Mouse (Mus musculus): ENCODE data around the gene Mgrn1. TPM values are rescaled to one million over a fixed set of nuclear protein-coding genes. Genes with fewer than 3 reads are reported as not detected.

The Mgrn1 gene
- polyA plus RNA-seq, 1 experiment: 221 TPM

- no peak for DNase-seq (ENCODE audit: extremely low spot score in 1 of 2, low spot score in 1 of 2)
Measured at GRCm38 (mm10) chr16:4878192-4878885, 7.7 kb upstream of the Mgrn1 start.

DNA sequence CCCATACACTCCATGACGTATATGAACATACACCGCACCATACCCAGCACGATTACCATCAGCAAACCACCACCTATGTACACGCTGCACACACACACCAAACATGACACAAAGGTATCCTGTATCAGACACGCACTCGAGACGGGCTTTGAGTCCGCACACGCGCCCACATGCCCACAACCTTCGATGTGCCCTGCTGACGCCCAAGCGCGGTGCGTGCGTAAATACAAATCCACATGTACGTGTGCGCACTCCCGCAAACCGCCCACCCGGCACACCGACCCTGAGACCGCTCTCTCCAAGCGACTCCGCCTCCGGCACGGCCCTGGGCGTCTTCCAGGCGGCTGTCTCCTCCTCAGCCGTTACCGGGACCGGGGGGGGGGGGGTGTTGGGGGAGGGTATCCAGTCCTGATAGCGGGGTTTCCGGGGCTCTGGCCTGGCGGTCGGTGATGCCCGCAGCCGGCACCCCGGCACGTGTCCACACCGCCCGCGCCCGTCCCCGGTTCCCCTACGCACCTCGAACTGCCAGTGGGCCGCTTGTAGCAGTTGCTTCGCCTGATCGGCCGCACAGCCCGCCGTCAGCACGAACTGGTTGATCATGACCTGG, 6.8 kb upstream of the Mgrn1 start:
- peak in 1 of 2 experiments; percentile 57 for DNase-seq (ENCODE audit: extremely low spot score in 1 of 2, low spot score in 1 of 2)

DNA sequence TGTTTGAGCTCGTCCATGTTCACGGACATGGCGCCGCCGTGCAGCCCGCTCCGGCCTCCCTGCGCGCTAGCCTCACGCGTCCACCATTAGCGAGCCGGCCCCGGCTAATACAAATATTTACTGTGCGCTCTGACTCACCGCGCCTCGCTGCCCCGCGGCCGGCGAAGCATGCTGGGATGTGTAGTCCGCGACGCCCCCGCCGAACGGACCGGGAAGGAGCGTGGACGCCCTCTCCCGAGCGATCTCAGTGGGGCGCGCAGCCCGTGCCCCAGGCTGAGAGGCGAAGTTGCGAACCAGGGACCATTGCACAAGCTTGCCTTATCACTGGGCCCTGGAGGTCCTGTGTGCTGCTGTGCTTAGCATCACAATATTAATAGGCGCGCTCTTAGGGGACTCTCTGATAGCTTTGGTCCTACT, 6.3 kb upstream of the Mgrn1 start:
- peak; percentile 82 to 93 for DNase-seq (ENCODE audit: extremely low spot score in 1 of 2, low spot score in 1 of 2)

GRCm38 (mm10) chr16:4880136-4880825, 5.8 kb upstream of the Mgrn1 start, which contains the start of gene Ubald1:
TSS of gene Ubald1 (minus strand) at chr16:4880315.
- peak; percentile 99 for DNase-seq (ENCODE audit: extremely low spot score in 1 of 2, low spot score in 1 of 2)

DNA sequence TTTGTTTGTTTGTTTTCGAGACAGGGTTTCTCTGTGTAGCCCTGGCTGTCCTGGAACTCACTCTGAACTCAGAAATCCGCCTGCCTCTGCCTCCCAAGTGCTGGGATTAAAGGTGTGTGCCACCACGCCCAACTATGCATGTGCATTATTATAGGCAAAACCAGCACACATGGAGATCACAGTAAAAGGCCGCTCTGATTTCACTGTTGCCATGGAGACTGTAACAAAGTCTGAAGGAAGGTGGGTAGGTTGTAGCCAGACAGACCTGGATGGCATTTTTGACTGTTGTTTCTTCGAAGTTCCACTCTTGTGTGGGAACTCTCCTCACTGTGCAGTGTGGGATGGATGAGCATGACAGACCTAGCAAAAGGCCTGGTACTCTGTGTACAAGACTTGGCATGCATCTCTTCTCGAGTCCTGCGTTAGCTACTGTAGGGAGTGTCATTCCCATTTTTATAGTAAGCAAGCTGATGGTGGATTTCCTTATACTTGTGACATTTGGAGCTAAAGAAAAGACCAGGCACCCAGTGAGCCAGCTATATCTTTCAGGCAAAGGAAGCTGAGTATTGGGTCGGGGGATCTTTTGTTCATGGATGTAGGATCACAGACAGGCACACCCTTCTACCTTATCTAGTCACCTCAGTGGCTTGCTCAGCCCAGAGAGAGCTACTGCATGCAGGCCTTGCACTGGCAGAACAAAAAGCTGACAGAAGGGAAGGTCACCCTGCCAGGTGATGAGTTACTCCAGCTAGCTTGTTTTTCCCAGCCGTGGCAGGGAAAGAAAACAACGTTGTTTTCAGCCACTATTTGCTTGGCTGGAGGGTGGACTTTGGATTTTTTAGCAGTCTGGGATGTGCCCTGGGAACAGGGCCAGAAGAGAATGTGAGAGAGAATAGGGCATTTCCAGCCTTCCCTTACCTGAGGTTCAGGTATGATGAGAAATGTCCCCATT, 4.4 kb upstream of the Mgrn1 start:
- DNase-seq (ENCODE audit: extremely low spot score in 1 of 2, low spot score in 1 of 2): peak in 1 of 2 experiments; percentile 46

- no peak for DNase-seq (ENCODE audit: extremely low spot score in 1 of 2, low spot score in 1 of 2)
Measured at GRCm38 (mm10) chr16:4884930-4885329, 1.1 kb upstream of the Mgrn1 start.

GRCm38 (mm10) chr16:4886690-4887020, 606 bp downstream of the Mgrn1 start:
- DNase-seq (ENCODE audit: extremely low spot score in 1 of 2, low spot score in 1 of 2): no peak

GRCm38 (mm10) chr16:4890201-4890709, 4.2 kb downstream of the Mgrn1 start:
- DNase-seq (ENCODE audit: extremely low spot score in 1 of 2, low spot score in 1 of 2): no peak

DNA sequence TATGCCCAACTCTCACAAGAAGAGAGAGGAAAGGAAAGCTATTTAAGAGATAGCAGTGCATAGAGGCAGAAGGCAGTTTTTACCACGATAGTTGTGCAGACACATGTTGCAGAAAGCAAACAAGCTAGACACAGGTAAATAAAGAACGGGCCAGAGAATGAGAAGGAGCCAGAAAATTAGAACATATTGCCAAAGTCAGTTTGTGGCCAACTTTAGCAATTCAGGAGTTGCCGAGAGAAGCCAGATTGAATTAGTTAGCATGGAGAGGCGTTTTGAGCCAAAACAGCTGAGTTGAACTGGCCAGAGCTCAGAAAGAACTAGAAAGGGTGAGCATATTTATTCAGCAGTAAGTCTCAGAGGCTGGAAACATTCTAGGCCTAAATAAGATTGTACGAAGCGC, 6.1 kb downstream of the Mgrn1 start:
- DNase-seq (ENCODE audit: extremely low spot score in 1 of 2, low spot score in 1 of 2): no peak

DNA sequence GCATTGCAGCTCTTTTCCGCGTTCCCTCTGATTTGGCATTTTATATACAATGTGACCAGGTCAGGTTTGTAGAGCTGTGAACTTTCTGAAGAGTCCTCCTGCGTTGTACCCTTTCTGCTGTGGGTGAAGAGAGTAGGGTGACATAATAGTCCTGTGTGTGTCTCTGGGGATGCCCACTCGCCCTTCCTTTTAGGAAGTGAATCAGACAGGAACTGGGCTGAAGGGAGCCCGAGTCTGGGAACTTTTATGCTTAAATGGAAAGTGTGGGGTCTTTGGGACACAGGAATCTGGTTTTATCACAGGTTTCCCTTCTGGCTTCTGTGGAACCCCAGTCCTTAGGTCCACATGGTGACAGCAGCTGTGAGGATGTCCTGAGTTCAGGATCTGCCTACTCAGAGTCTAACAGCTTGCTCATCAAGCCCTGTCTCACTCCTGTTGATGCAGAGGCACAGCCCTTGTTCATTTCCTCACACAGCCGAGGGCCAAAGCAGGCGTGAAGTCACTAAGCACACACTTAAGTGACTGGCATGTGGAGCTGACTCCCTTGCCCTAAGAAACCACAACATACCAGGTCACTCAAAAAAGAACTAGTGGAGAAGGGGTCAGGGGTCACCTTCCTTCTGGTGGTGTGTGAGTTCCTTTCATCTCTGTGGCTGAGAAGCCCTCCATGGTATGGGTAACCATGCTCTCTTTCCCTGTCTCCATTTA, 8.3 kb downstream of the Mgrn1 start:
- DNase-seq (ENCODE audit: extremely low spot score in 1 of 2, low spot score in 1 of 2): no peak

GRCm38 (mm10) chr16:4896249-4897027, 10.4 kb downstream of the Mgrn1 start:
- no peak for DNase-seq (ENCODE audit: extremely low spot score in 1 of 2, low spot score in 1 of 2)

- no peak for DNase-seq (ENCODE audit: extremely low spot score in 1 of 2, low spot score in 1 of 2)
Measured at GRCm38 (mm10) chr16:4897146-4897730, 11.2 kb downstream of the Mgrn1 start.

DNA sequence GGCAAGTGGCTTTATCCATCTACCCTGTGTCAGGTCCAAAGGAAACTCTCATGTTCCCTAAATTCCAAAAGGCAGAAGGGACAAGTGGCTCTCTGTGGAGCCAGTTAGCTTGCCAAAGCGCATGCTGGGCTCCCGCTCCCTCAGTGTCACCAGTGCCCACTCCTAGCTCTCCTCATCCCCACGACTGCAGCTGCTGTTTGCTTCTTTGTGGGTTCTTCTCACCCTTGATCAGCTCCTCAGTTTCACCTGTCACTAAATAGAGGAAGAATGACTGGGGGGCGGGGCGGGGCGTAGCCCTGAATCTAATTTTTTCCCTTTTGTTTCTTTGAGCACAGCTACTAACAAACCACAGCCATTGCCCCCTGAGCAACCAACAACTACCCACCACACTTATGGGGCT, 12.8 kb downstream of the Mgrn1 start:
- DNase-seq (ENCODE audit: extremely low spot score in 1 of 2, low spot score in 1 of 2): no peak

GRCm38 (mm10) chr16:4899711-4900110, 13.7 kb downstream of the Mgrn1 start:
- DNase-seq (ENCODE audit: extremely low spot score in 1 of 2, low spot score in 1 of 2): no peak

DNA sequence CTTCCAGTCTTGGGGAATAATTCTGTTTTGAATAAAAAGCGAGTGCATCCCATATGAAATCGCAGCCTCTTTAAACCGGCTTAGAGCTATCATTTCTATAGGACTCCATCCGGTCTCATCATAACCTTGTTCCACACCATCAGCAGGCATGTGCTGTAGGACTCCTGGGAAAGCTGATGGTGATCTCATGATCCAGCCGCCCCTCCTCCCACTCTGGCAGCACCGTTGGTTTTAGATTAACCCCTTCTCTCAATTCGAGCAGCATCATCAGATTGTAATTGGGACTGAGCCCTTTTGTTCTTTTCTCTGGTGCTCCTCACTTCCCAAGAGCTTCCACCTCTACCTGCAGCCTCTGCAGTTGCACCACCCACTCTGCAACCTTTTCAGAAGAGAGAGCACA, 15.1 kb downstream of the Mgrn1 start:
- no peak for DNase-seq (ENCODE audit: extremely low spot score in 1 of 2, low spot score in 1 of 2)

DNA sequence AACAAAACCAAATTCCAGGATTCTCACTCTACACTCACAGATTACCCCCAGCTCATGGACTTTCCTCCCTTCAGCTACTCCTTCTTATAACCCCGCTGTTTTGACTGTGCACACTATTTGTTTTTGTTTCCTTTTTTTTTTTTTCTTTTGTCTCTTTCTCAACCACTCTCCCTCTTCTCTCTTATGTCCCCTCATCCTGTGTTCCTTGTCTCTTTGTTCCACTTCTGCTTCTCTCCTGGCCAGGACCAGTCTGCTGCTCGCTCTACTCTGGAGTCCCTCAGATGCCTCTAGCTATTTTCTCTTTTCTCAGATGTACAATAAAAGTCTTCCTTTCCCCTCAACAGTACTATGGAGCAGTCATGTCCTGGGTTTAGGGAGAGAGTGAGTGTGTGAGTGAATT, 16.3 kb downstream of the Mgrn1 start:
- DNase-seq (ENCODE audit: extremely low spot score in 1 of 2, low spot score in 1 of 2): no peak

- DNase-seq (ENCODE audit: extremely low spot score in 1 of 2, low spot score in 1 of 2): no peak
Measured at GRCm38 (mm10) chr16:4903491-4904102, 17.5 kb downstream of the Mgrn1 start.

- no peak for DNase-seq (ENCODE audit: extremely low spot score in 1 of 2, low spot score in 1 of 2)
Measured at GRCm38 (mm10) chr16:4904878-4905277, 18.8 kb downstream of the Mgrn1 start.
